Mouse (Mus musculus) stomach, postnatal 0 days (tissue): ENCODE measurements around the gene 1110051M20Rik.

Experiments used
- CTCF ChIP-seq: IDR thresholded peaks from 2 replicates; pipeline ENCODE4 v1.5.1; 2016; ENCODE audit warnings: antibody characterized with exemption, low read depth, mild to moderate bottlenecking, moderate library complexity
- EP300 ChIP-seq: optimal IDR thresholded peaks from 2 replicates; pipeline ENCODE3; 2016; ENCODE audit warnings: antibody characterized with exemption

DNA sequence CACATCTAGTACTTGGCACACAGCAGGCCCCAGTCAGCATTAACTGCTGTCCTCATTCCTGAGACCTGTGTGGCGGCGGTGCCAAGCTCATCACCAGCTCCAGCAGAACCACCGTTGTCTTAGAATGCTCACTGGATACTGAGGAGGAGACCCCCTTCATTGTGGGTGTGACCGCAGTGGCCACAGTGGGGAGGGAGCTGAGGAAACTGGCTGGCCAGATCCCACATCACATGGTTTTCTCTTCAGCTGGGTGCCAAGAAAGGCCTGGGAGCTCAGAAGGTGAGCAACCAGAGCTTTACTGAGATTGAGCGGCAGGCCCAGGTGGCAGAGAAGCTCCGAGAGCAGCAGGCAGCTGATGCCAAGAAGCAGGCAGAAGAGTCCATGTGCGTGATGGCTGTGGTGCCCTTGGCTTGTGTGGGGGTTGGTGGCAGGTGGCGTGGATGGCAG lies 174.8 kb downstream of the 1110051M20Rik start:
- TF ChIP-seq CTCF: no peak
- TF ChIP-seq EP300: no peak
